Mouse (Mus musculus) telencephalon, adult 2 months (tissue): ENCODE results near the gene Plbd2.

Experiments
- DNase-seq: peaks from one replicate; pipeline ENCODE4 v3.0.0-alpha.2; 2011; ENCODE audit warnings: low read depth, low spot score

Plbd2 gene

GRCm38 (mm10) chr5:120475861-120476260 is 27.6 kb downstream of the Plbd2 start:
- no peak for DNase-seq

- DNase-seq = no peak
Observed at GRCm38 (mm10) chr5:120473361-120473760, 30.1 kb downstream of the Plbd2 start.

- DNase-seq = no peak
Observed at GRCm38 (mm10) chr5:120472770-120473169, 30.7 kb downstream of the Plbd2 start, which contains the start of gene Sdsl. Sdsl (minus strand) TSS chr5:120472810.

GRCm38 (mm10) chr5:120471538-120471937 is 31.9 kb downstream of the Plbd2 start:
- no peak for DNase-seq

GRCm38 (mm10) chr5:120468830-120469229 is 34.6 kb downstream of the Plbd2 start:
- DNase-seq = no peak

GRCm38 (mm10) chr5:120468336-120468735 is 35.1 kb downstream of the Plbd2 start:
- no peak for DNase-seq

GRCm38 (mm10) chr5:120467026-120467425 is 36.4 kb downstream of the Plbd2 start:
- no peak for DNase-seq

GRCm38 (mm10) chr5:120465860-120466259 is 37.6 kb downstream of the Plbd2 start:
- no peak for DNase-seq

- DNase-seq = no peak
Observed at GRCm38 (mm10) chr5:120465062-120465461, 38.4 kb downstream of the Plbd2 start.

- no peak for DNase-seq
Observed at GRCm38 (mm10) chr5:120464321-120464720, 39.1 kb downstream of the Plbd2 start.

- no peak for DNase-seq
Observed at GRCm38 (mm10) chr5:120461902-120462301, 41.5 kb downstream of the Plbd2 start.

GRCm38 (mm10) chr5:120459133-120459532 is 44.3 kb downstream of the Plbd2 start:
- no peak for DNase-seq

GRCm38 (mm10) chr5:120457628-120458027 is 45.8 kb downstream of the Plbd2 start:
- DNase-seq = peak; percentile 15

- no peak for DNase-seq
Observed at GRCm38 (mm10) chr5:120456841-120457554, 46.4 kb downstream of the Plbd2 start.

GRCm38 (mm10) chr5:120456253-120456652 is 47.2 kb downstream of the Plbd2 start:
- DNase-seq = no peak

GRCm38 (mm10) chr5:120454756-120455337 is 48.6 kb downstream of the Plbd2 start:
- no peak for DNase-seq

- no peak for DNase-seq
Observed at GRCm38 (mm10) chr5:120447305-120447704, 56.1 kb downstream of the Plbd2 start.

GRCm38 (mm10) chr5:120440733-120441132 is 62.7 kb downstream of the Plbd2 start:
- peak; percentile 52 for DNase-seq

GRCm38 (mm10) chr5:120439887-120440670 is 63.3 kb downstream of the Plbd2 start:
- DNase-seq = no peak

GRCm38 (mm10) chr5:120438991-120439710 is 64.3 kb downstream of the Plbd2 start:
- no peak for DNase-seq

GRCm38 (mm10) chr5:120438469-120438868 is 65.0 kb downstream of the Plbd2 start:
- no peak for DNase-seq

GRCm38 (mm10) chr5:120437986-120438385 is 65.4 kb downstream of the Plbd2 start:
- DNase-seq = no peak
